Mouse (Mus musculus): ENCODE data around the gene Inf2.

- no peak for TF ChIP-seq CTCF (IDR thresholded peaks at IDR 0.05; ENCODE audit: low read depth)
- TF ChIP-seq EP300 (IDR thresholded peaks at IDR 0.05; ENCODE audit: low read depth) = no peak
Measured at GRCm38 (mm10) chr12:112651778-112652439, 63.3 kb downstream of the Inf2 start.
